Mouse (Mus musculus): ENCODE measurements around the gene Epas1. TPM values are rescaled to one million over a fixed set of nuclear protein-coding genes. Genes with fewer than 3 reads are reported as not detected.

Epas1 gene
- polyA plus RNA-seq, 1 experiment: 7.0 TPM

DNA sequence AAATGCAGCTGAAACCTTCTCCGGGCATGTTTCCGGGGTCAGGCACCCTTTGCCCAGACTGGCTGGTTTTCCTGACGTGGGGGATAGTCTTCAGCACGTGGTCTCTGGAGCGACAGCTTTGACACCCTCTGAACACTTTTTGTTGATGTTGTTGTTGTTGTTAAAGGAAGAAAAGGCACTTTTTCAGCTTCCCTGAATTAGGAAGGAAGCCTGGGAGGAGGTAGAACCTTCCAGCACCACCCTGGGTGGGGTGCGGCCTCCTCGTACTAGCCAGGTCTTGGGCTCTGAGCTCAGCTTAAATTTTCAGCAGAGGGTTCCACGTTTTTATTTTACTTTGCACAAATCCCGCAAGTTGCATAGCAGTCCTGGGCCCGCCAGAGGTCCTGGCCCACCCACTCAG is 49.6 kb downstream of the Epas1 start:
- no peaks in the 10 kb centered on the region for H3K27me3 ChIP-seq (ENCODE audit: control insufficient read depth, insufficient read depth, low read length, poor library complexity, severe bottlenecking)
- no peaks in the 10 kb centered on the region for H3K9me3 ChIP-seq (replicated peaks; ENCODE audit: control insufficient read depth, insufficient read depth, low read length, poor library complexity, severe bottlenecking)
- no peak overlapping the region for H3K27ac ChIP-seq (ENCODE audit: insufficient read depth, low read length)
- TF ChIP-seq POLR2A (IDR thresholded peaks at IDR 0.05; ENCODE audit: insufficient read depth, low read length) (no peak), CTCF (IDR thresholded peaks at IDR 0.05; ENCODE audit: low read depth, low read length) (no peak), EP300 (IDR thresholded peaks at IDR 0.05; ENCODE audit: insufficient read depth, low read depth, low read length) (no peak)
- no peak overlapping the region for H3K4me3 ChIP-seq (ENCODE audit: low read depth, low read length)
- H3K4me1 ChIP-seq (ENCODE audit: control insufficient read depth, insufficient read depth, low read length): peaks cover 9% of the 10 kb centered on the region
- H3K36me3 ChIP-seq (ENCODE audit: control insufficient read depth, insufficient read depth, low read length, poor library complexity, severe bottlenecking): 0 out of 2 replicates have a peak, but pooled peaks cover 11% of the 10 kb centered on the region
- no peak overlapping the region for H3K9ac ChIP-seq (ENCODE audit: low read depth, poor library complexity, severe bottlenecking)

DNA sequence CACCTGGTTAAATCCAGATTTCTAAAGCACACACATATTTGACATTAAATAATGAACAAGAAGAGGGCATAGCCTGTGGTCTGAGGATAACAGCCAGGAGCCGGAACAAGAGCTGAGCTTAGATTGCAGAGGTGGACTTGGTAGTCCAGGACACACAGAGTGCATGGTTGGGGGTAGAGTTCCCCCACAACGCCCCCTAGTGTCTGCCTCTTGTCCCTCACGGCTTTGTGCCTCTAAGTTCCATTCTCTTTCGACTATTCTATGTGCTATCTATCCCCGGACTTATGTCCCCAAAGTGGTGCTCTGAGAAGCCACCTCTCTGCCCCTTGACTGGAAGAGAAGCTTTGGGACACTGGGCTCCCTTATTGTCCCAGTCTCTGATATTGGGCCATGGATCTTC is 50.2 kb downstream of the Epas1 start:
- H3K9me3 ChIP-seq (replicated peaks; ENCODE audit: control insufficient read depth, insufficient read depth, low read length, poor library complexity, severe bottlenecking): no peaks in the 10 kb centered on the region
- no peaks in the 10 kb centered on the region for H3K27me3 ChIP-seq (ENCODE audit: control insufficient read depth, insufficient read depth, low read length, poor library complexity, severe bottlenecking)
- H3K36me3 ChIP-seq (ENCODE audit: control insufficient read depth, insufficient read depth, low read length, poor library complexity, severe bottlenecking): peaks cover 11% of the 10 kb centered on the region; the same call in 1 of the 2 replicates
- peaks cover 9% of the 10 kb centered on the region for H3K4me1 ChIP-seq (ENCODE audit: control insufficient read depth, insufficient read depth, low read length)
- H3K27ac ChIP-seq (ENCODE audit: insufficient read depth, low read length): no peak overlapping the region
- TF ChIP-seq CTCF (IDR thresholded peaks at IDR 0.05; ENCODE audit: low read depth, low read length) (peak; percentile 67), POLR2A (IDR thresholded peaks at IDR 0.05; ENCODE audit: insufficient read depth, low read length) (no peak)
- H3K9ac ChIP-seq (ENCODE audit: low read depth, poor library complexity, severe bottlenecking): no peak overlapping the region
- H3K4me3 ChIP-seq (ENCODE audit: low read depth, low read length): no peak overlapping the region

DNA sequence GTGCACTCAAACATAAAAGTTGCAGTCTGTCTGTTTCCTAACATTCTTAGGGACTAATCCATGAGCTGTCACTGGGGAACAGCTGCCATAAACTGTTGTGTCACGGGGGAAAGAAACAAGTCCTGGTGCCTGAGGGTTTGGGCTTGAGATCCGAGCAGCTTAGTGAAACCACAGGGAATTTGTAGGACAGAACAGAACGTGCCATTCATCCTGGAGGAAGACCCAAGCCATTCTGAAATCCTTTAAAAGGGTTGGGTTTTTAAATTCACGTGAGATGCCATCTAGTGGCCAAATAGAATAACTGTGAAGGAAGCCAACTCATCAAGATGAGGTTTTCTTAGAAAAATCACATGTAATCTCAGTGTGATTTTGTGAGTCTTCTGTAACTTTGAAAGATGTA is 58.5 kb downstream of the Epas1 start:
- H3K4me1 ChIP-seq (ENCODE audit: control insufficient read depth, insufficient read depth, low read length): no peaks in the 10 kb centered on the region
- no peak overlapping the region for H3K9ac ChIP-seq (ENCODE audit: low read depth, poor library complexity, severe bottlenecking)
- no peak overlapping the region for H3K4me3 ChIP-seq (ENCODE audit: low read depth, low read length)
- H3K27me3 ChIP-seq (ENCODE audit: control insufficient read depth, insufficient read depth, low read length, poor library complexity, severe bottlenecking): no peaks in the 10 kb centered on the region
- no peaks in the 10 kb centered on the region for H3K9me3 ChIP-seq (replicated peaks; ENCODE audit: control insufficient read depth, insufficient read depth, low read length, poor library complexity, severe bottlenecking)
- H3K27ac ChIP-seq (ENCODE audit: insufficient read depth, low read length): no peak overlapping the region
- no peak for TF ChIP-seq EP300 (IDR thresholded peaks at IDR 0.05; ENCODE audit: insufficient read depth, low read depth, low read length)
- no peak for TF ChIP-seq POLR2A (IDR thresholded peaks at IDR 0.05; ENCODE audit: insufficient read depth, low read length)
- no peak for TF ChIP-seq CTCF (IDR thresholded peaks at IDR 0.05; ENCODE audit: low read depth, low read length)
- peaks cover under 1% of the 10 kb centered on the region; the same call in 1 of the 2 replicates for H3K36me3 ChIP-seq (ENCODE audit: control insufficient read depth, insufficient read depth, low read length, poor library complexity, severe bottlenecking)

DNA sequence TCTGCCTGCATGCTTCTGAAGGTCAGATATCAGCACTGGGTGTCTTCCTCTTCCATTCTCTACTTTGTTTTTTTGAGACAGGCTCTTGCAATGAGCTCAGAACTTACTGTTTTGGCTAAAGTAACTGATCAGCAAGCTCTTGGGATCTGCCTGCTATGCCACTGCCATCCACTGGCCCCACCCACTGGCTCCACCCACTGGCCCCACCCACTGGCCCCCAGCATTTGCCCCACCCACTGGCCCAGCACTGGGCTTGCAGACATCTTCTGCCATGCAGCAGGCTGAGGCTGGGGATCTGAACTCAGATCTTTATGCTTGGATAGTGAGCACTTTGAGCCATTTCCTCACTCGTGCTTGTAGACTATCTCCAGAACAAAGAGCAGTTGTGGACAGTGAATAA is 60.8 kb downstream of the Epas1 start:
- no peak overlapping the region for H3K4me3 ChIP-seq (ENCODE audit: low read depth, low read length)
- TF ChIP-seq CTCF (IDR thresholded peaks at IDR 0.05; ENCODE audit: low read depth, low read length) (no peak), EP300 (IDR thresholded peaks at IDR 0.05; ENCODE audit: insufficient read depth, low read depth, low read length) (no peak), POLR2A (IDR thresholded peaks at IDR 0.05; ENCODE audit: insufficient read depth, low read length) (no peak)
- no peaks in the 10 kb centered on the region for H3K4me1 ChIP-seq (ENCODE audit: control insufficient read depth, insufficient read depth, low read length)

DNA sequence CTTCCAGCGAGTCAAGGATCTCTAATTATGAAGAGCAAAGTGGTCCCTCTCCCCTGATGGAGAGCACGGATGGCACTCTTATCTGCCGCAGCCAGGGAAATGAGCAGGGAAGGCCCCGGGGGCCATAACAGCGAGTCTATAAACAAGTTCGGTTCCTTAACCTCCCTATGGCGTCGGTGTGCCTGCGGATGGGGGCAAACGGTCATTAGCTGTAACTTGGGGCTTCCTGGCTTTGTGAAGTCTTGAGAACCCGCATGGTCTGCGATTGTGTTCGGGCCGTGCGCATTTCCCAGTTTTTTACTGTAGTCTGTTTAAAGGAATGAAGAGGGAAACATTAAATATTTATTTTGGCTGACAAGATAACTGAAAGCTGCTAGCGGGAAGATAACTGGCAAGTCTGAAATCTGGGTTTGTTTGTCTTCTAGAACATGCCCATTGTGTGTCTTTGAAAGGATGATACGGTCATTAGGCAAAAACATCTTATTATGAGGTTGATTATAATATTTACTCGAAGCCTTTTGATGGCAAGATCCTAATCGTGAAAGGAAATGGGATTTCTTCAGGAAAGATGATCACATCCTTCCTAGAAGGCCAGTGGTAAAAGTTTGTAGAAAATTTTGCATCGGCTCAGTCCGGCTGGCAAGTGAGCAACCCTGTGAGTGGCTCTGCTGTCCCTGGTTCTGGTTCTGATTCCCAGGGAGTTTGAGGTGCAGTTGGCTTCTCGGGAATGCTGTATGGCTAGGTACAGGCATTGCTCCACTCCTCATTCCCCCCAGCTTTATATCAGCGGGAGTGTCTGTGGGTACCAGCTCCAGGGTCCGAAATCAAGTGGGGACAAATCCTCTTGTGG is 61.7 kb downstream of the Epas1 start:
- Histone ChIP-seq H3K4me1 (ENCODE audit: control insufficient read depth, insufficient read depth, low read length) (no peaks in the 10 kb centered on the region), H3K9me3 (replicated peaks; ENCODE audit: control insufficient read depth, insufficient read depth, low read length, poor library complexity, severe bottlenecking) (no peaks in the 10 kb centered on the region), H3K4me3 (ENCODE audit: low read depth, low read length) (no peak overlapping the region), H3K36me3 (ENCODE audit: control insufficient read depth, insufficient read depth, low read length, poor library complexity, severe bottlenecking) (peaks cover 8% of the 10 kb centered on the region), H3K9ac (ENCODE audit: low read depth, poor library complexity, severe bottlenecking) (no peak overlapping the region), H3K27me3 (ENCODE audit: control insufficient read depth, insufficient read depth, low read length, poor library complexity, severe bottlenecking) (no peaks in the 10 kb centered on the region), H3K27ac (ENCODE audit: insufficient read depth, low read length) (no peak overlapping the region)
- no peak for TF ChIP-seq EP300 (IDR thresholded peaks at IDR 0.05; ENCODE audit: insufficient read depth, low read depth, low read length)
- TF ChIP-seq POLR2A (IDR thresholded peaks at IDR 0.05; ENCODE audit: insufficient read depth, low read length): no peak
- no peak for TF ChIP-seq CTCF (IDR thresholded peaks at IDR 0.05; ENCODE audit: low read depth, low read length)

More for the DNA sequence above, 60.8 kb downstream of the Epas1 start:
- no peak overlapping the region for H3K27ac ChIP-seq (ENCODE audit: insufficient read depth, low read length)
- no peaks in the 10 kb centered on the region for H3K9me3 ChIP-seq (replicated peaks; ENCODE audit: control insufficient read depth, insufficient read depth, low read length, poor library complexity, severe bottlenecking)
- no peaks in the 10 kb centered on the region for H3K27me3 ChIP-seq (ENCODE audit: control insufficient read depth, insufficient read depth, low read length, poor library complexity, severe bottlenecking)
- H3K9ac ChIP-seq (ENCODE audit: low read depth, poor library complexity, severe bottlenecking): no peak overlapping the region
- peaks cover 8% of the 10 kb centered on the region for H3K36me3 ChIP-seq (ENCODE audit: control insufficient read depth, insufficient read depth, low read length, poor library complexity, severe bottlenecking)

DNA sequence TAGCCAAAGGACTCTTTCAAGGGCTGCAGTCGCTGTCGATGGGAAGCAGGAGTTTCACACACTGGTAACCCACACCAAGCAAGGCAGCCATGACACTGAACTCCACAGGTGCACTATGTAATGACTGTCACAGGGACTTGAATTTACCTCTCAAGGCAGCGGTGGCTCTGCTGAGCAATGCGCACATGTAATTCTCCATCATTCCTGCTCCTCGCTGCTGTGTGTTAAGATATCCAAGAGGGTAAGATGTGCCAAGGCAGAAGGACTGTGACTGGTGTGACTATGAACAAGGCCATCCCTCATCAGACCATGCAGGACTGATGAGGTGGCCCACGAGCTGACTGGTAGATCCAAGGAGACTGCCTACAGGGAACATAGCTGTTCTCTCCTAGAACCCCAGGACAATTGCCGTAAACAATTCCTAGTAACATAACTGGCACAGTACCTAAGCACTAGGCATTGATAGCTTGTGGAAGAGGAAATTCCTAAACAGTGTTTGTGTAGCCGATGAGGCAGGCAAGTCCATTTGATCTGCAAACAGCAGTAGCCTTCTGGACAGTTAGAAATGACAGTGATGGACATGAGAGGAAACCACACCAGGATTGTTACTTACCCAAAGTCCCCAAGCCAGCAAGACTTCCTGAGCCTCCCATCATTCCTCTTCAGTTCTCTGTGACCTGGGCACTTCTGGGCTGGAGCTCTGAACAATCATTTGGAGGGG is 68.7 kb downstream of the Epas1 start:
- H3K4me3 ChIP-seq (ENCODE audit: low read depth, low read length): no peak overlapping the region
- H3K36me3 ChIP-seq (ENCODE audit: control insufficient read depth, insufficient read depth, low read length, poor library complexity, severe bottlenecking): peaks cover 13% of the 10 kb centered on the region
- H3K27ac ChIP-seq (ENCODE audit: insufficient read depth, low read length): no peak overlapping the region
- no peaks in the 10 kb centered on the region for H3K9me3 ChIP-seq (replicated peaks; ENCODE audit: control insufficient read depth, insufficient read depth, low read length, poor library complexity, severe bottlenecking)
- TF ChIP-seq EP300 (IDR thresholded peaks at IDR 0.05; ENCODE audit: insufficient read depth, low read depth, low read length) (no peak), POLR2A (IDR thresholded peaks at IDR 0.05; ENCODE audit: insufficient read depth, low read length) (no peak), CTCF (IDR thresholded peaks at IDR 0.05; ENCODE audit: low read depth, low read length) (no peak)
- no peaks in the 10 kb centered on the region for H3K27me3 ChIP-seq (ENCODE audit: control insufficient read depth, insufficient read depth, low read length, poor library complexity, severe bottlenecking)
- no peak overlapping the region for H3K9ac ChIP-seq (ENCODE audit: low read depth, poor library complexity, severe bottlenecking)
- H3K4me1 ChIP-seq (ENCODE audit: control insufficient read depth, insufficient read depth, low read length): no peaks in the 10 kb centered on the region

All from ES-Bruce4 (cell line).